Mouse (Mus musculus): ENCODE results near the gene Acyp2. TPM values are rescaled to one million over a fixed set of nuclear protein-coding genes. Genes with fewer than 3 reads are reported as not detected.

The Acyp2 gene
- polyA plus RNA-seq (2021), result not detected

GRCm38 (mm10) chr11:30649001-30649637, at the start of gene Acyp2:
Gene Acyp2, minus strand, starts transcription at chr11:30649587.
- ATAC-seq (no peak), DNase-seq (ENCODE audit: low read depth, low spot score) (no peak)
- in situ Hi-C loops (cut with MboI; ENCODE audit: low pct_unique_long_range_greater_than_20kb), result no loop called here
- CTCF ChIA-PET, result interaction anchor here (0.9 to 1.1 kb wide), 2 partner anchors 12 kb away, joined by 3 to 4 read pairs; no protein-coding TSS in a partner anchor
- H3K27me3 ChIP-seq, result peaks cover 4% of the 10 kb centered on the region
- POLR2A ChIA-PET, result no interaction called here
- TF ChIP-seq CTCF (IDR thresholded peaks at IDR 0.05), result no peak

- TF ChIP-seq CTCF (IDR thresholded peaks at IDR 0.05), result no peak
- no peak for DNase-seq (ENCODE audit: low read depth, low spot score)
- in situ Hi-C loops (cut with MboI; ENCODE audit: low pct_unique_long_range_greater_than_20kb), result loop anchor here (25.0 kb wide), 2 partner anchors 548 to 973 kb away; partner anchors contain the start of gene Bod1
- ChIA-PET POLR2A (no interaction called here), CTCF (no interaction called here)
- no peak for ATAC-seq
- H3K27me3 ChIP-seq, result peaks cover 9% of the 10 kb centered on the region
Observed at GRCm38 (mm10) chr11:30689421-30689820, 40.0 kb upstream of the Acyp2 start.

GRCm38 (mm10) chr11:30676086-30676485, 26.7 kb upstream of the Acyp2 start:
- ATAC-seq, result peak; percentile 89
- CTCF ChIA-PET, result interaction anchor here (1.2 to 1.8 kb wide), 2 partner anchors 15 to 124 kb away, joined by 3 to 6 read pairs; no protein-coding TSS in a partner anchor
- POLR2A ChIA-PET, result no interaction called here
- H3K27me3 ChIP-seq, result no peaks in the 10 kb centered on the region
- TF ChIP-seq CTCF (IDR thresholded peaks at IDR 0.05), result peak; percentile 88
- in situ Hi-C loops (cut with MboI; ENCODE audit: low pct_unique_long_range_greater_than_20kb), result loop anchor here (5.0 to 25.0 kb wide), 3 partner anchors 121 to 986 kb away; partner anchors contain the start of gene Bod1
- DNase-seq (ENCODE audit: low read depth, low spot score), result peak; percentile 47

GRCm38 (mm10) chr11:30672719-30673118, 23.3 kb upstream of the Acyp2 start:
- TF ChIP-seq CTCF (IDR thresholded peaks at IDR 0.05), result no peak
- POLR2A ChIA-PET, result no interaction called here
- H3K27me3 ChIP-seq, result no peaks in the 10 kb centered on the region
- ATAC-seq (no peak), DNase-seq (ENCODE audit: low read depth, low spot score) (no peak)
- in situ Hi-C loops (cut with MboI; ENCODE audit: low pct_unique_long_range_greater_than_20kb), result no loop called here
- CTCF ChIA-PET, result interaction anchor here (1.2 to 1.9 kb wide), 2 partner anchors 11 to 128 kb away, joined by 3 to 5 read pairs; no protein-coding TSS in a partner anchor

- TF ChIP-seq CTCF (IDR thresholded peaks at IDR 0.05), result no peak
- CTCF ChIA-PET, result no interaction called here
- POLR2A ChIA-PET, result no interaction called here
- ATAC-seq, result no peak
- in situ Hi-C loops (cut with MboI; ENCODE audit: low pct_unique_long_range_greater_than_20kb), result no loop called here
- no peak for DNase-seq (ENCODE audit: low read depth, low spot score)
- H3K27me3 ChIP-seq, result peaks cover 6% of the 10 kb centered on the region
Observed at GRCm38 (mm10) chr11:30663001-30663400, 13.6 kb upstream of the Acyp2 start.

- POLR2A ChIA-PET, result no interaction called here
- no peak for ATAC-seq
- in situ Hi-C loops (cut with MboI; ENCODE audit: low pct_unique_long_range_greater_than_20kb), result no loop called here
- no peak for TF ChIP-seq CTCF (IDR thresholded peaks at IDR 0.05)
- H3K27me3 ChIP-seq, result peaks cover 6% of the 10 kb centered on the region
- CTCF ChIA-PET, result interaction anchor here (1.9 kb wide), 1 partner anchor 12 kb away, joined by 6 read pairs; no protein-coding TSS in a partner anchor
- DNase-seq (ENCODE audit: low read depth, low spot score), result no peak
Observed at GRCm38 (mm10) chr11:30662591-30662990, 13.2 kb upstream of the Acyp2 start.

- CTCF ChIA-PET, result no interaction called here
- POLR2A ChIA-PET, result no interaction called here
- peak; percentile 63 for TF ChIP-seq CTCF (IDR thresholded peaks at IDR 0.05)
- peaks cover 6% of the 10 kb centered on the region for H3K27me3 ChIP-seq
- DNase-seq (ENCODE audit: low read depth, low spot score) (no peak), ATAC-seq (peak; percentile 60)
- in situ Hi-C loops (cut with MboI; ENCODE audit: low pct_unique_long_range_greater_than_20kb), result loop anchor here (5.0 kb wide), 2 partner anchors 420 to 565 kb away; no protein-coding TSS in a partner anchor
Observed at GRCm38 (mm10) chr11:30657069-30657468, 7.7 kb upstream of the Acyp2 start.

GRCm38 (mm10) chr11:30656060-30656459, 6.7 kb upstream of the Acyp2 start:
- no peak for TF ChIP-seq CTCF (IDR thresholded peaks at IDR 0.05)
- no peak for ATAC-seq
- POLR2A ChIA-PET, result no interaction called here
- peaks cover 6% of the 10 kb centered on the region for H3K27me3 ChIP-seq
- CTCF ChIA-PET, result no interaction called here
- no peak for DNase-seq (ENCODE audit: low read depth, low spot score)
- in situ Hi-C loops (cut with MboI; ENCODE audit: low pct_unique_long_range_greater_than_20kb), result loop anchor here (5.0 kb wide), 2 partner anchors 419 to 564 kb away; no protein-coding TSS in a partner anchor

- no peak for ATAC-seq
Observed at GRCm38 (mm10) chr11:30650416-30650815, 1.0 kb upstream of the Acyp2 start.

GRCm38 (mm10) chr11:30635674-30636073, 13.7 kb downstream of the Acyp2 start:
- CTCF ChIA-PET, result no interaction called here
- no peak for ATAC-seq
- POLR2A ChIA-PET, result no interaction called here
- H3K27me3 ChIP-seq, result no peaks in the 10 kb centered on the region
- in situ Hi-C loops (cut with MboI; ENCODE audit: low pct_unique_long_range_greater_than_20kb), result no loop called here
- no peak for DNase-seq (ENCODE audit: low read depth, low spot score)
- no peak for TF ChIP-seq CTCF (IDR thresholded peaks at IDR 0.05)

More at GRCm38 (mm10) chr11:30650416-30650815, 1.0 kb upstream of the Acyp2 start:
- POLR2A ChIA-PET, result no interaction called here
- TF ChIP-seq CTCF (IDR thresholded peaks at IDR 0.05), result no peak
- CTCF ChIA-PET, result no interaction called here
- DNase-seq (ENCODE audit: low read depth, low spot score), result no peak
- peaks cover 4% of the 10 kb centered on the region for H3K27me3 ChIP-seq
- in situ Hi-C loops (cut with MboI; ENCODE audit: low pct_unique_long_range_greater_than_20kb), result no loop called here

- ChIA-PET CTCF (no interaction called here), POLR2A (no interaction called here)
- no peak for TF ChIP-seq CTCF (IDR thresholded peaks at IDR 0.05)
- no peaks in the 10 kb centered on the region for H3K27me3 ChIP-seq
- ATAC-seq (no peak), DNase-seq (ENCODE audit: low read depth, low spot score) (no peak)
- in situ Hi-C loops (cut with MboI; ENCODE audit: low pct_unique_long_range_greater_than_20kb), result no loop called here
Observed at GRCm38 (mm10) chr11:30630514-30630913, 18.9 kb downstream of the Acyp2 start.
